Mouse (Mus musculus) mammary gland, adult 2 months (tissue): Measurements from ENCODE around the gene Clic4. TPM values are rescaled to one million over a fixed set of nuclear protein-coding genes. Genes with fewer than 3 reads are reported as not detected.

ENCODE experiments used
- polyA plus RNA-seq: library from polyadenylated mRNA; depleted of rRNA; stranded (reverse); fragments of >200 nt; gene quantifications from 2 replicates; pipeline ENCODE4 v1.2.3, GENCODE M21; 2012; ENCODE audit warnings: low replicate concordance; rRNA removed

Clic4 gene
- polyA plus RNA-seq = 64.2 and 87.2 TPM in 2 replicates

GRCm38 (mm10) chr4:135272640-135273306 is at the start of gene Clic4:
Gene Clic4, minus strand, starts transcription at chr4:135272814.

Other genes with a start within 250 kb of the Clic4 start
- 4.5 and 29.2 TPM in 2 replicates for gene Runx3, start 152.2 kb downstream of the Clic4 start, polyA plus RNA-seq
- 18.2 and 19.9 TPM in 2 replicates for gene Srrm1, start 80.5 kb upstream of the Clic4 start, polyA plus RNA-seq
- 10.5 and 12.8 TPM in 2 replicates for gene Ncmap, start 125.4 kb upstream of the Clic4 start, polyA plus RNA-seq
- gene Rcan3, start 161.0 kb upstream of the Clic4 start, polyA plus RNA-seq = 14.4 and 16.7 TPM in 2 replicates
- gene Stpg1, start 222.0 kb upstream of the Clic4 start, polyA plus RNA-seq = 0.12 and 0.16 TPM in 2 replicates
- 18.0 and 21.6 TPM in 2 replicates for gene Nipal3, start 222.2 kb upstream of the Clic4 start, polyA plus RNA-seq